Mouse (Mus musculus): ENCODE measurements at regions not wholly inside any gene's neighbourhood (a gene's known extent, or its start where the extent isn't known, plus 50 kb on each side); places are given as distances from the start of the nearest gene placed in this dataset.
A peak's percentile ranks its signal among the peaks of the same experiment; 100 is the strongest.
"Not testable (repeated sequence)": the region's sequence is repeated elsewhere in the genome, so short reads cannot be mapped to it uniquely, and the experiment has no call there.

- H3K27me3 ChIP-seq, result no peaks in the 10 kb centered on the region
- no peak overlapping the region for H3K9ac ChIP-seq (replicated peaks)
- no peak overlapping the region for H3K27ac ChIP-seq (replicated peaks)
- H3K36me3 ChIP-seq, result no peaks in the 10 kb centered on the region
- no peak overlapping the region for H3K4me3 ChIP-seq
- H3K4me1 ChIP-seq, result no peaks in the 10 kb centered on the region
- no peaks in the 10 kb centered on the region for H3K9me3 ChIP-seq
- H3K4me2 ChIP-seq (replicated peaks), result no peak overlapping the region
- 79% methylated on average over 1 of the region's 1 CpGs for WGBS
- ATAC-seq (ENCODE audit: low FRiP score, low read depth), result no peak
Measured at GRCm38 (mm10) chr6:41176034-41176433, 126.0 kb upstream of the Try4 start.

GRCm38 (mm10) chr6:41163491-41163890 is 128.2 kb upstream of the 2210010C04Rik start:
- Histone ChIP-seq H3K4me3 (no peak overlapping the region), H3K27ac (replicated peaks) (no peak overlapping the region), H3K9me3 (no peaks in the 10 kb centered on the region), H3K4me1 (no peaks in the 10 kb centered on the region), H3K36me3 (no peaks in the 10 kb centered on the region), H3K27me3 (no peaks in the 10 kb centered on the region), H3K4me2 (replicated peaks) (no peak overlapping the region), H3K9ac (replicated peaks) (no peak overlapping the region)
- ATAC-seq (ENCODE audit: low FRiP score, low read depth), result no peak
- 88% methylated on average over 1 of the region's 1 CpGs for WGBS

- H3K9ac ChIP-seq (replicated peaks), result no peak overlapping the region
Measured at GRCm38 (mm10) chr6:41161693-41162092, 126.4 kb upstream of the 2210010C04Rik start.

GRCm38 (mm10) chr6:41152101-41152500 is 116.8 kb upstream of the 2210010C04Rik start:
- no peaks in the 10 kb centered on the region for H3K9me3 ChIP-seq
- no peak overlapping the region for H3K9ac ChIP-seq (replicated peaks)
- ATAC-seq (ENCODE audit: low FRiP score, low read depth), result no peak
- H3K4me2 ChIP-seq (replicated peaks), result no peak overlapping the region
- no peak overlapping the region for H3K27ac ChIP-seq (replicated peaks)
- H3K36me3 ChIP-seq, result no peaks in the 10 kb centered on the region
- H3K4me1 ChIP-seq, result no peaks in the 10 kb centered on the region
- no peaks in the 10 kb centered on the region for H3K27me3 ChIP-seq
- 91% methylated on average over 7 of the region's 7 CpGs for WGBS
- H3K4me3 ChIP-seq, result no peak overlapping the region

More at GRCm38 (mm10) chr6:41161693-41162092, 126.4 kb upstream of the 2210010C04Rik start:
- Histone ChIP-seq H3K9me3 (no peaks in the 10 kb centered on the region), H3K27me3 (no peaks in the 10 kb centered on the region), H3K4me3 (no peak overlapping the region), H3K27ac (replicated peaks) (no peak overlapping the region), H3K4me1 (no peaks in the 10 kb centered on the region), H3K4me2 (replicated peaks) (no peak overlapping the region), H3K36me3 (no peaks in the 10 kb centered on the region)
- ATAC-seq (ENCODE audit: low FRiP score, low read depth), result no peak
- 79% methylated on average over 1 of the region's 1 CpGs for WGBS

- Histone ChIP-seq H3K9me3 (no peaks in the 10 kb centered on the region), H3K4me3 (no peak overlapping the region), H3K4me2 (replicated peaks) (no peak overlapping the region), H3K9ac (replicated peaks) (no peak overlapping the region), H3K27me3 (no peaks in the 10 kb centered on the region), H3K36me3 (no peaks in the 10 kb centered on the region), H3K27ac (replicated peaks) (no peak overlapping the region), H3K4me1 (no peaks in the 10 kb centered on the region)
- no peak for ATAC-seq (ENCODE audit: low FRiP score, low read depth)
- WGBS, result 89% methylated on average over 3 of the region's 3 CpGs
Measured at GRCm38 (mm10) chr6:41151542-41151941, 116.2 kb upstream of the 2210010C04Rik start.

- 93% methylated on average over 1 of the region's 1 CpGs for WGBS
- Histone ChIP-seq H3K9ac (replicated peaks) (no peak overlapping the region), H3K27ac (replicated peaks) (no peak overlapping the region), H3K4me1 (no peaks in the 10 kb centered on the region), H3K36me3 (no peaks in the 10 kb centered on the region), H3K4me3 (no peak overlapping the region), H3K27me3 (no peaks in the 10 kb centered on the region), H3K4me2 (replicated peaks) (no peak overlapping the region), H3K9me3 (no peaks in the 10 kb centered on the region)
- ATAC-seq (ENCODE audit: low FRiP score, low read depth), result no peak
Measured at GRCm38 (mm10) chr6:41140916-41141315, 105.6 kb upstream of the 2210010C04Rik start.

- H3K4me2 ChIP-seq (replicated peaks); H3K27me3 ChIP-seq; H3K9ac ChIP-seq (replicated peaks); H3K36me3 ChIP-seq; H3K9me3 ChIP-seq; H3K4me3 ChIP-seq; H3K27ac ChIP-seq (replicated peaks); H3K4me1 ChIP-seq: not testable (repeated sequence)
- 54% methylated on average over 2 of the region's 2 CpGs for WGBS
- peak; percentile 19; the same call in 1 of the 2 replicates for ATAC-seq (ENCODE audit: low FRiP score, low read depth)
Measured at GRCm38 (mm10) chr6:41137401-41137777, 102.1 kb upstream of the 2210010C04Rik start.

- H3K27ac ChIP-seq (replicated peaks), result no peak overlapping the region
- H3K4me2 ChIP-seq (replicated peaks), result no peak overlapping the region
- 33% methylated on average over 6 of the region's 6 CpGs for WGBS
- no peaks in the 10 kb centered on the region for H3K9me3 ChIP-seq
- H3K36me3 ChIP-seq, result no peaks in the 10 kb centered on the region
- no peak overlapping the region for H3K9ac ChIP-seq (replicated peaks)
- no peaks in the 10 kb centered on the region for H3K27me3 ChIP-seq
- ATAC-seq (ENCODE audit: low FRiP score, low read depth), result peak; percentile 49
- H3K4me3 ChIP-seq, result no peak overlapping the region
- no peaks in the 10 kb centered on the region for H3K4me1 ChIP-seq
Measured at GRCm38 (mm10) chr6:41136717-41137400, 101.5 kb upstream of the 2210010C04Rik start.

- WGBS, result 80% methylated on average over 4 of the region's 4 CpGs
- no peaks in the 10 kb centered on the region for H3K9me3 ChIP-seq
- H3K36me3 ChIP-seq, result no peaks in the 10 kb centered on the region
- H3K9ac ChIP-seq (replicated peaks), result no peak overlapping the region
- H3K4me2 ChIP-seq (replicated peaks), result no peak overlapping the region
- H3K27me3 ChIP-seq, result no peaks in the 10 kb centered on the region
- H3K4me3 ChIP-seq, result no peak overlapping the region
- H3K4me1 ChIP-seq, result no peaks in the 10 kb centered on the region
- no peak overlapping the region for H3K27ac ChIP-seq (replicated peaks)
- ATAC-seq (ENCODE audit: low FRiP score, low read depth), result no peak
Measured at GRCm38 (mm10) chr6:41135160-41135559, 99.9 kb upstream of the 2210010C04Rik start.

GRCm38 (mm10) chr6:41129906-41130305 is 94.6 kb upstream of the 2210010C04Rik start:
- Histone ChIP-seq H3K4me3 (no peak overlapping the region), H3K4me2 (replicated peaks) (no peak overlapping the region), H3K27ac (replicated peaks) (no peak overlapping the region), H3K36me3 (no peaks in the 10 kb centered on the region), H3K4me1 (no peaks in the 10 kb centered on the region), H3K9ac (replicated peaks) (no peak overlapping the region), H3K9me3 (no peaks in the 10 kb centered on the region), H3K27me3 (no peaks in the 10 kb centered on the region)
- WGBS, result 87% methylated on average over 4 of the region's 4 CpGs
- no peak for ATAC-seq (ENCODE audit: low FRiP score, low read depth)

GRCm38 (mm10) chr6:41127816-41128215 is 92.5 kb upstream of the 2210010C04Rik start:
- 89% methylated on average over 7 of the region's 7 CpGs for WGBS
- Histone ChIP-seq H3K9ac (replicated peaks) (no peak overlapping the region), H3K27me3 (no peaks in the 10 kb centered on the region)

GRCm38 (mm10) chr6:41126855-41127254 is 91.5 kb upstream of the 2210010C04Rik start:
- H3K27me3 ChIP-seq, result no peaks in the 10 kb centered on the region

More at GRCm38 (mm10) chr6:41127816-41128215, 92.5 kb upstream of the 2210010C04Rik start:
- ATAC-seq (ENCODE audit: low FRiP score, low read depth), result no peak
- Histone ChIP-seq H3K4me1 (no peaks in the 10 kb centered on the region), H3K36me3 (no peaks in the 10 kb centered on the region), H3K9me3 (no peaks in the 10 kb centered on the region), H3K4me2 (replicated peaks) (no peak overlapping the region), H3K4me3 (no peak overlapping the region), H3K27ac (replicated peaks) (no peak overlapping the region)

GRCm38 (mm10) chr6:41121641-41122040 is 86.3 kb upstream of the 2210010C04Rik start:
- Histone ChIP-seq H3K4me3 (no peak overlapping the region), H3K4me2 (replicated peaks) (no peak overlapping the region), H3K27ac (replicated peaks) (no peak overlapping the region), H3K36me3 (no peaks in the 10 kb centered on the region), H3K27me3 (no peaks in the 10 kb centered on the region), H3K9ac (replicated peaks) (no peak overlapping the region), H3K4me1 (no peaks in the 10 kb centered on the region), H3K9me3 (no peaks in the 10 kb centered on the region)
- ATAC-seq (ENCODE audit: low FRiP score, low read depth), result no peak
- 89% methylated on average over 3 of the region's 3 CpGs for WGBS

More at GRCm38 (mm10) chr6:41126855-41127254, 91.5 kb upstream of the 2210010C04Rik start:
- no peaks in the 10 kb centered on the region for H3K4me1 ChIP-seq
- H3K36me3 ChIP-seq, result no peaks in the 10 kb centered on the region
- no peak overlapping the region for H3K9ac ChIP-seq (replicated peaks)
- H3K27ac ChIP-seq (replicated peaks), result no peak overlapping the region
- no peak for ATAC-seq (ENCODE audit: low FRiP score, low read depth)
- H3K4me2 ChIP-seq (replicated peaks), result no peak overlapping the region
- no peaks in the 10 kb centered on the region for H3K9me3 ChIP-seq
- H3K4me3 ChIP-seq, result no peak overlapping the region
